Mouse (Mus musculus) heart, embryonic 15.5 days (tissue): ENCODE data around the gene Hk1. TPM values are rescaled to one million over a fixed set of nuclear protein-coding genes. Genes with fewer than 3 reads are reported as not detected.
A peak's percentile ranks its signal among the peaks of the same experiment; 100 is the strongest.

Experiments used
- ATAC-seq: fragments of 200-750 bp; cut with Nextera tagmentation; replicated peaks from 2 replicates; pipeline ENCODE4 v1.8.0; 2017; ENCODE audit warnings: low read depth, moderate TSS enrichment; ENCODE audit not compliant: insufficient number of reproducible peaks, insufficient read depth, low FRiP score
- H3K27ac ChIP-seq: fragments of 300-500 bp; sonication (generic); 2 replicates; pipeline ENCODE4 v1.5.1; 2015; ENCODE audit warnings: mild to moderate bottlenecking, inconsistent platforms
- H3K27me3 ChIP-seq: fragments of 300-500 bp; sonication (generic); 2 replicates; pipeline ENCODE4 v1.6.1; 2015; ENCODE audit warnings: inconsistent platforms
- H3K36me3 ChIP-seq: fragments of 300-500 bp; sonication (generic); 2 replicates; pipeline ENCODE4 v1.6.1; 2015; ENCODE audit warnings: mild to moderate bottlenecking, inconsistent platforms
- H3K4me1 ChIP-seq: fragments of 300-500 bp; sonication (generic); replicated peaks from 2 replicates; pipeline ENCODE4 v1.6.1; 2015; ENCODE audit warnings: inconsistent platforms
- H3K4me2 ChIP-seq: fragments of 300-500 bp; sonication (generic); 2 replicates; pipeline ENCODE4 v1.6.1; 2015; ENCODE audit warnings: inconsistent platforms, mild to moderate bottlenecking, moderate library complexity
- H3K4me3 ChIP-seq: fragments of 300-500 bp; sonication (generic); 2 replicates; pipeline ENCODE4 v1.5.1; 2015; ENCODE audit warnings: mild to moderate bottlenecking, inconsistent platforms
- H3K9ac ChIP-seq: fragments of 300-500 bp; sonication (generic); 2 replicates; pipeline ENCODE4 v1.6.1; 2015; ENCODE audit warnings: mild to moderate bottlenecking, inconsistent platforms
- H3K9me3 ChIP-seq: fragments of 300-500 bp; sonication (generic); replicated peaks from 2 replicates; pipeline ENCODE4 v1.6.1; 2016; ENCODE audit warnings: inconsistent platforms
- WGBS: fragments of 180-500 bp; shearing (Covaris S2); methylation state at CpG from one replicate; pipeline ENCODE4 v1.1.7; 2015; ENCODE audit warnings: mixed read lengths; 5-methylcytosine and 5-hydroxymethylcytosine counted together
- polyA plus RNA-seq: library from polyadenylated mRNA; unstranded; fragments of >200 nt; fragmentation: Nextera tagmentation; extraction: Ambion mirVana; gene quantifications from 2 replicates; pipeline ENCODE4 v1.2.1, GENCODE M21; 2015

Hk1 gene
- polyA plus RNA-seq, 1 experiment from 2014 or later: 190 TPM

DNA sequence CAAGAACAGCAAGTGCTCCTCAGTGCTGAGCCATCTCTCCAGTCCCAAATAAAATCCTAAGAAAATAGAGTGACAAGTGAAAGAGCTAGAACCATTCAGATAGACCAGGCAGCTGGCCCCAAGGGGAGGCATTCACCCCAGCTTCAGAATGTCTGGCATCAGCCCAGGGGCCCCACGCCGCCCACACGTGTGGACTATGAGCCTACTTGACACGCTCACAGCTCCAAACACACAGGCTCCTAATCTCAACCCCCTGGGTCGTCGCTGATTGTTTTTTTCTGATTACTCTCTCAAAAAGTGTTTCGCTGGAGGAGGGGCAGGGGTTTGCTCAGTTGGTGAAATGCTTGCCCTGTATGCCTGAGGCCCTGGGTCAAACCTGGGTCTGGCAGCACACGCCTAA is 63.2 kb downstream of the Hk1 start:
- H3K9ac ChIP-seq: no peak overlapping the region

DNA sequence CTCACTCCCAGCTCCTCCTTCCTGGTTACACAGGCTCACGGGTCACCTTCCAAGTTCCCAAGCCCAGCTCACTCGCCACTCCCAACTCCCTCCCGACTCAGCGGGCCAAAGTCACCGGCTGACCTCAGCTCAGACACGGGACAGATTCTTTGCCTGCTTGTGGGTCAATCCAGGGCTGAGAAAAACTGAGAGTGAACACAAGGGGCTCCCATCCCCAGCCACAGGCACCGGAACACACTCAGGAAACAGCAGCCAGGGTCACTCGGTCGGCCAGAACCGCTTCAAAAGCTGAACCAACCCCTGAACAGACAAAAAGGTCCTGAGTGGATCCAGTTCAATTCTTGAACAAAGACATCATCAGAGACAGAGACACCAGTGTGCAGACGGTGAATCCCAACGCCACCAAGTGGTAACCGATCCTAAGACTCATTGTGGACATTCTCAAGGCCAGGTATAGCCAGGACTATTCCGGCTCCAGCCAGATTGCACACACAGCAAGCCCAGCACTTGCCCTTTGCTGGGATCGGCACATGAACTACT is 65.8 kb downstream of the Hk1 start:
- H3K9ac ChIP-seq: no peak overlapping the region
- no peak overlapping the region for H3K4me2 ChIP-seq
- peaks cover 11% of the 10 kb centered on the region; the same call in 1 of the 2 replicates for H3K36me3 ChIP-seq
- H3K4me1 ChIP-seq: peaks cover 48% of the 10 kb centered on the region
- ATAC-seq: peak; percentile 45; the same call in 1 of the 2 replicates
- 44% methylated on average over 15 of the region's 15 CpGs for WGBS
- no peaks in the 10 kb centered on the region for H3K27me3 ChIP-seq
- no peaks in the 10 kb centered on the region for H3K9me3 ChIP-seq
- H3K4me3 ChIP-seq: no peak overlapping the region
- peak overlapping the region; percentile 45 for H3K27ac ChIP-seq

More for the DNA sequence above, 63.2 kb downstream of the Hk1 start:
- Histone ChIP-seq H3K36me3 (peaks cover 7% of the 10 kb centered on the region; the same call in 1 of the 2 replicates), H3K4me2 (no peak overlapping the region), H3K27ac (0 out of 2 replicates have a peak overlapping the region, but pooled peaks have one; percentile 1), H3K9me3 (no peaks in the 10 kb centered on the region), H3K4me1 (peaks cover 54% of the 10 kb centered on the region), H3K4me3 (no peak overlapping the region), H3K27me3 (no peaks in the 10 kb centered on the region)
- WGBS: 52% methylated on average over 8 of the region's 8 CpGs
- no peak for ATAC-seq

DNA sequence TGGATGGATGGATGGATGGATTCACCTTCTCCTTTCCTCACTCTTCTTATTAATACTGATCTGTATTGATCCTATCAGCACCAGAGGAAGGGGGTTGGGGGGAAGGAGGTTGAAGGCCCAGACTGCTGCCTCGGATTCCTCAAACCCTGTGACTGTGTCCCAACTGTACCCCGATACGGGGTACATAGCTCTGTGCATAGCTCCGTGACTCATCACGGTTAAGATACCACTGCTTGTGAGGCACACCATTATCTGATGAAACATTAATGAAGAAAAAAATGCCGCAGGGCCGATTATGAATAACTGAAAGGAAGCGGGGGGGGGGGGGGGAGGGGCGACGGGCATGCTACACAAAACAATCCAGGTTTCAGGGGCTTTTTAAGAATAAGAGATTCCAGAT is 66.6 kb downstream of the Hk1 start:
- peaks cover 17% of the 10 kb centered on the region; the same call in 1 of the 2 replicates for H3K36me3 ChIP-seq
- no peak overlapping the region for H3K27ac ChIP-seq
- H3K4me3 ChIP-seq: no peak overlapping the region
- 79% methylated on average over 9 of the region's 10 CpGs for WGBS
- peaks cover 42% of the 10 kb centered on the region for H3K4me1 ChIP-seq
- no peak for ATAC-seq
- H3K4me2 ChIP-seq: no peak overlapping the region
- no peak overlapping the region for H3K9ac ChIP-seq
- no peaks in the 10 kb centered on the region for H3K9me3 ChIP-seq
- no peaks in the 10 kb centered on the region for H3K27me3 ChIP-seq

DNA sequence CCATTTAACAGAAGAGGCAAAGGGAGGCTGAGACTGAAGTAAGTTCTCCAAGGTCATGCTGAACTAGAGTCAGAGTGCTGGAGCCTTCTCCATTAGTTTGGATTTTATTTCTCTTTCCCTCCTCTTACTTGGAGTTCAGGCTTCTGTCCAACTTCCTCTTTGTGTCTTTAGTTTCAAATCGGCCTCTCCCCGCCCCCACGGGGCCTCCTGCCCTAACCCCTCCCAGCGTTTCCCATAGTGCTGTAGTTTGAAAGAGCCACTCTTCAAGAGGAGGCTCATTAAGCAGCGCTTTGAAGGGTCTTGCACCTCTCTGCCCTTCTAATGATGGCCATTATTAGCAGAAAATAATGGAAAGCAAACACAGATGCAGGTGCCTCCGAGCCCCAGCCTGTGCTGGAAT is 68.2 kb downstream of the Hk1 start:
- ATAC-seq: no peak
- WGBS: 55% methylated on average over 6 of the region's 6 CpGs
- no peak overlapping the region for H3K4me2 ChIP-seq

DNA sequence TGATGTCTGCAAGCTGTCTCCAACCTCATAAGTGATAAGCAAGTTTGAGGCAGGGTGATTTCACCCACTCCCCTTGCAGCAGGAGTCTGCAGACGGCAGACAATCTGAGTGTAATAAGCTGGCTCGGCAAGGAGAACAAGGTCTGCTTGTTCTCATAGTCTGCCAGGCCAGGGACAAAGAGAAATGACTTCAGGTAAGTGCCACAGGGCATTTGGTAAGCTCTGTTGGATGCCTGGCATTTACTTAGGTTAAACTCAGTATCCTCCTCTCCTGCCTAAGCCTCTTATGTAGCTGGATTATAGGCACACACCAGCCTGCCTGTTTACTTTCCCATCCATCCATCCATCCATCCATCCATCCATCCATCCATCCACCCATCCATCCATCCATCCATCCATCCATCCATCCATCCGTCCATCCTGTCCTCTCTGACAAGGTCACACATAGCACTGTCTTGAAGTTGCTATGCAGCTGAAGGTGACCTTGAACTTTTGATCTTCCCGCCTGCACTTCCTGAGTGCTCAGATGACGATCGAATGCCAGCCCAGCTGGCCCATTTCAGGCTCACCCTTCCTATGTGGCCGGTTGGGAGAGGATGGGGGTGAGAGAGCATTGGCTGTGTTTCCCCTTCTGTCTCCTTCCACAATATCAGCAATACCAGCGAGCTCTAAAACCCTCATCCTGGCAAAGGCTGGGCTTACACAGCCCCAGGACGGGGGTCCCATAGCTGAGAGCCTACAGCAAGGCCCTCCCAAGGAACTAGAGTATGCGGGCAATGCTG is 69.3 kb downstream of the Hk1 start:
- Histone ChIP-seq H3K9me3 (no peaks in the 10 kb centered on the region), H3K4me1 (peaks cover 26% of the 10 kb centered on the region), H3K4me3 (no peak overlapping the region), H3K27ac (peak overlapping the region; percentile 37), H3K36me3 (peaks cover 23% of the 10 kb centered on the region; the same call in 1 of the 2 replicates), H3K9ac (no peak overlapping the region), H3K4me2 (no peak overlapping the region), H3K27me3 (no peaks in the 10 kb centered on the region)
- no peak for ATAC-seq
- WGBS: 59% methylated on average over 10 of the region's 10 CpGs

More for the DNA sequence above, 68.2 kb downstream of the Hk1 start:
- Histone ChIP-seq H3K9me3 (no peaks in the 10 kb centered on the region), H3K4me3 (no peak overlapping the region), H3K36me3 (peaks cover 23% of the 10 kb centered on the region; the same call in 1 of the 2 replicates), H3K4me1 (peaks cover 30% of the 10 kb centered on the region), H3K27me3 (no peaks in the 10 kb centered on the region), H3K27ac (peak overlapping the region; percentile 10), H3K9ac (no peak overlapping the region)

DNA sequence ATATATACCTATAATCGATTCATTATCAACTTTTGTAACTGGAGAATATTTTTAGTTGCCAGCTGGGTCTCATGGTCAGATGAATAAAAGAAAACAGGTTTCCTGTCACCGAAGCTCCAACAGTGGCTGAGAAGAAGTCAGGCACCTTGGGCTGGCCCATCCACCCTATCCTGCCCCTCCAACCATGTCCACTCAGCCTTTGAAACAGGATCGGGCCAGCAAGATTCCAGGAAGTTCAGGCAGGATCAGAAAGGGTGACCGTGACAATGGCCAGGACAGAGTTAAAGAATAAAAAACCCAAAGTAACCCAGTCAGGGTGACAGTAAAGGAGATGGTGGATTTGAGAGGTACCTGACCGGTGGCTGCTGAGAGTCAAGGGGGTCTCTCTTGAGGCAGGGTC is 70.1 kb downstream of the Hk1 start:
- H3K27ac ChIP-seq: no peak overlapping the region
- no peaks in the 10 kb centered on the region for H3K9me3 ChIP-seq
- H3K4me1 ChIP-seq: peaks cover 26% of the 10 kb centered on the region
- no peak overlapping the region for H3K4me3 ChIP-seq
- no peak overlapping the region for H3K9ac ChIP-seq
- no peak overlapping the region for H3K4me2 ChIP-seq
- no peak for ATAC-seq
- H3K27me3 ChIP-seq: no peaks in the 10 kb centered on the region
- H3K36me3 ChIP-seq: peaks cover 21% of the 10 kb centered on the region; the same call in 1 of the 2 replicates
- 81% methylated on average over 5 of the region's 5 CpGs for WGBS

DNA sequence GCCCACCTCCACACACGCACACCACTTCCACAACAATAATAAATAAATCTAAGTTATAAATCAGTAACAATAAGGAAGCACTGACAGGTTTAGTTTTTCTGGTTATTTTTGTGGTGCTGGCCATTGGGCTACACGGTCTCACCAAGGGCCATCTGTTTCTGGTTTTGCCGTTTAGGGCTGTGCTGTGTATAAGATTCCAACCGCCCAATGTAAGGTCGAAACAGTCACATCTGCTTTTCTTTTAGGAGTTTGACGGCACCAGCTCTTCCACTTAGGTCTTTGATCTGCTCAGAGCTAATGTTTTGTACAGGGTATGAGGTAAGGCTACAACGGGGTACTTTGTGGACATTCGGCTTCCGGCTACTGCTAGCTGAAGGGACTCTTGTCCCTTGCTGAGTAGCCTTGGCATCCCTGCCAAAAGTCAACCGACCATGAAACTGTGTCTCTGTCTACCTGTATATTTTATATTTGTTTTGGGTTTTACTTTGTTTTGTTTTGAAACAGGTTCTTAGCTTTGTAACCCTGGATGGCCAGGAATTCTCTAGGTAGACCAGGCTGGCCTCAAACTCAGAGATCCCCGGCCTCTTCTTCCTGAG is 70.7 kb downstream of the Hk1 start:
- Histone ChIP-seq H3K4me2 (no peak overlapping the region), H3K27ac (no peak overlapping the region), H3K27me3 (no peaks in the 10 kb centered on the region), H3K9me3 (no peaks in the 10 kb centered on the region), H3K4me3 (no peak overlapping the region), H3K36me3 (peaks cover 27% of the 10 kb centered on the region; the same call in 1 of the 2 replicates), H3K4me1 (peaks cover 24% of the 10 kb centered on the region), H3K9ac (no peak overlapping the region)
- ATAC-seq: no peak
- 83% methylated on average over 11 of the region's 11 CpGs for WGBS

DNA sequence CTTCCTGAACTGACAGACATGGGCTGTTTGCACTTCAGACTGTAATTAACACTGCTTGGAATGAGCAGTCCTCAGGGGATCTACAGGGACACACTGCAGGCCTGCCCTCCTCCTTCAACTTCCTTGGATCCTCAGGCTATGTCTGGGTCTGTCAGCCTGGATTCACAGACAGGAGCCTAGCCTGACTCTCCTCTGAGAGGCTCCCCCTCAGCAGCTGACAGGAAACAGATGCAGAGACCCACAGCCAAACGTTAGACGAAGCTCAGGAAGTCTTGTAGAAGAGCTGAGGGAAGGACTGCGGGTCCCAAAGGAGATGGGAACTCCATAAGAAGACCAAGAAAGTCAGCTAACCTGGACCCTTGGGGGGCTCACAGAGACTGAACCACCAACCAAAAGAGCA is 73.2 kb downstream of the Hk1 start:
- H3K4me3 ChIP-seq: no peak overlapping the region
- no peaks in the 10 kb centered on the region for H3K27me3 ChIP-seq
- no peaks in the 10 kb centered on the region for H3K9me3 ChIP-seq
- 42% methylated on average over 3 of the region's 3 CpGs for WGBS
- H3K27ac ChIP-seq: peak overlapping the region; percentile 39
- H3K4me1 ChIP-seq: peaks cover 15% of the 10 kb centered on the region
- no peak; the same call in 1 of the 2 replicates for ATAC-seq
- H3K9ac ChIP-seq: no peak overlapping the region
- H3K4me2 ChIP-seq: no peak overlapping the region
- peaks cover 41% of the 10 kb centered on the region; the same call in 1 of the 2 replicates for H3K36me3 ChIP-seq

DNA sequence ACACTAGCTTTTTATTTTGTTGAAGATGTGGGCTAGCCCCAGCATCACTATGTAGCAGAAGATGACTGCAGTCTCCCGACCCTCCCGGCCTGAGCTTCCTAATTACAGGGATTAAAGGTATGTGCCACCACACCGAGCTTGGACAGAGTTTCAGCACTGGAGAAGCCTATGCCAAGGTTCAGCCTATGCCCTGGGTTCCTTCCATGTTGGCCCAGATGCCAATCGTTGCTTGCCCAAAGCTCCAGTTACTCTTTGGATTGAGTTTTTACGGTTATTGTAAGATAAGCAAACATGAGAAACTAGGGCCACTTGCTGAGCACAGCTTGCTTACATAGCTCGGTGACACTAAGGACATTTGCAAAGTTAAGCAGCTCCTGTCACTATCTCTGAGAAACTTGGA is 74.6 kb downstream of the Hk1 start:
- Histone ChIP-seq H3K4me3 (no peak overlapping the region), H3K27ac (no peak overlapping the region), H3K36me3 (peaks cover 41% of the 10 kb centered on the region; the same call in 1 of the 2 replicates), H3K9me3 (no peaks in the 10 kb centered on the region), H3K27me3 (no peaks in the 10 kb centered on the region), H3K4me1 (peaks cover 20% of the 10 kb centered on the region), H3K4me2 (no peak overlapping the region), H3K9ac (no peak overlapping the region)
- no peak for ATAC-seq
- 85% methylated on average over 6 of the region's 6 CpGs for WGBS

DNA sequence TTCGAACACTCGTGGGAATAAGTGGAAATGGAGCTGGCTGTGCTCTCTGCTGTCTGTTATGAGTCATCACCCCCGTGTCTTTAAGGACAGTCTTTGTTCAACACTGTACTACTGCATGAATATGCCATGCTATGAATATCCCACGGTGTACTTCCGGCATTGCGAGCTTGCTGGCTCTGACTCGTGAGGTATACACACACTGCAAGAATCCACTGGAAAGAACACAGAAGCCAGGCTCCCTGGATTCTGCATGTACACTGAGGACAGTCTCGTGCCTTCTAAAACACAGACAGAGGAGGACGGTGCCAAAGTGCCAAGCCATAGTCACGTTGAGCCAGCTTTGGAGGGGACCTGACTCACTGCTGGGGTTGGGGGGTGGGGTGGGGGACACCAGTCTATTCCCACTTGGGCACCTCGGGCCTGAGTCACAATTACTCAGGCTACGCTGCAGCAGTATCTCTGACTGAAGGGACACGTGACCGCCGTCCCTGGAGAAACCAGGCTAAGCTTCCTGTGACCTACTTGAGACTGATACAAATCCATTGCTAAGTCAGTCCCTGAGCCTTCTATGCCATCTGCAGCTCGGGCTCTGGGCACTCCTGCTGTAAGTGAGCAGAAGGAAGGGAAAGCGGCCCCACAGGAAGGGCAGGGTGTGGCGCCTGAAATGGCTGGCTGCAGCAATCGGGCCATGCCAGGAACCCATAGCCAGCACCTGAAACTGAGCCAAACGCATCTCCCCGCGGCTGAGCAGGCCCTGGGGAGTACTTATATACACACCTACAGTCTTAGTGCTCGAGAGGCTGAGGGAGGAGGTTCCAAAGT is 79.5 kb downstream of the Hk1 start:
- H3K4me3 ChIP-seq: no peak overlapping the region
- no peak overlapping the region for H3K9ac ChIP-seq
- WGBS: 49% methylated on average over 23 of the region's 23 CpGs
- no peaks in the 10 kb centered on the region for H3K9me3 ChIP-seq
- no peaks in the 10 kb centered on the region for H3K27me3 ChIP-seq
- no peak overlapping the region for H3K4me2 ChIP-seq
- H3K4me1 ChIP-seq: peaks cover 19% of the 10 kb centered on the region
- peak; percentile 21; the same call in 1 of the 2 replicates for ATAC-seq
- H3K27ac ChIP-seq: peak overlapping the region; percentile 44
- peaks cover 63% of the 10 kb centered on the region for H3K36me3 ChIP-seq
